Mouse (Mus musculus): ENCODE data around the gene Bicra.

DNA sequence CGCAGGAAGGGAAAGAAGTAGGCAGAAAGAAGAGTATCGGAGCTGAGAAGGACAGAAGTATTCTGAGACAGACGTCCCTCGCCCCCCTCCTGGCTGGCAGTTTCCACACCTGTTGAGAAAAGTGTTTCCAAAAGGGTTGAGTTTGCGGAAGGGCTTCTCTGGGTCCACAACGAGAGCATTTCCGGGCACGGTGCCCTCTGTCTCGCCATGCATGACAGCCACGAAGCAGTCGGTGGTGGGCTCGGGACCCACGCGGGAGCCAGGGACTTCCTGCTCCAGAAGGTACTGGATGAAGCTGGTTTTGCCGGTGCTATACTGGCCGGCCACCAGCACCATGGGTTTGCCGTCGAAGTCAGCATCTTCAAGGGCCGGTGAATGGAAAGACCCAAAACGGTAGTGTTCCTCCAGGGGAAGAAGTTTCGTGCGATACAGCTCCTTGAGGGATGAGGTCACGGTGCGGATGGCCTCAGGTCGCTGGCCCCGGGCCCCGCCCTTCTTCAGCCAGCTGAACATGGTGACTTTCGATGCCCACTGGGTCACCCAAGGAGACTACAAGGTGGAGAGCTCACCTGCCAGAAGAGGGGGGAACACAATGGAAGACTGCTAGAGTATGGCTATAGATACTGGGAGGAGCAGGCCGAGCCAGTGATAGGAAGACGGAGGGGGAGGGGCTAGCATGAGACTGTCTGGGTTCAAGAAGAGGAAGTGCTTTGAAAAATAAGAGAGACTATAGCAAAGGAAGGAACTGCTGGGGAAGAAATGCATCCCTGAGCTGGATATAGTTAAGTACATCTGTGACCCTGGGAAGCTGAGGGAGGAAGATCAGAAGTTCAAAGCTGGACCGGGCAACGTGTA is 83.7 kb downstream of the Bicra start:
- TF ChIP-seq POLR2A (IDR thresholded peaks at IDR 0.05; ENCODE audit: extremely low read depth, insufficient read depth, low read length) = no peak
- no peak for TF ChIP-seq CTCF (IDR thresholded peaks at IDR 0.05; ENCODE audit: extremely low read depth, insufficient read depth, low read length)
